Comparison of ENCODE assay signal across 8 mouse cellular contexts in genomic region chr7:123108058-123109055, GRCm38 (mm10). TPM values are rescaled to one million over a fixed set of nuclear protein-coding genes. Genes with fewer than 3 reads are reported as not detected.
DNase-seq lines count a peak whose midpoint lies in the region; ATAC-seq lines count a peak whose summit lies in the region.

No protein-coding gene starts in this region.

- WGBS in heart, embryonic 12.5 days = 44% methylated on average over 13 of the region's 13 CpGs
- WGBS in hindbrain, embryonic 13.5 days = 67% methylated on average over 13 of the region's 13 CpGs

- no peaks in the 10 kb centered on the region for H3K27me3 ChIP-seq in heart, embryonic 12.5 days (replicated peaks)
- no peaks in the 10 kb centered on the region for H3K27me3 ChIP-seq in hindbrain, embryonic 13.5 days

- no peaks in the 10 kb centered on the region for H3K9me3 ChIP-seq in heart, embryonic 12.5 days (replicated peaks)
- no peaks in the 10 kb centered on the region for H3K9me3 ChIP-seq in hindbrain, embryonic 13.5 days

- intact Hi-C loops in heart, postnatal 36 days (cut with DNase I) = no loop called here
- intact Hi-C loops in left cerebral cortex, postnatal 36 days (cut with DNase I) = no loop called here

- no peak overlapping the region for H3K9ac ChIP-seq in heart, embryonic 12.5 days
- H3K9ac ChIP-seq in hindbrain, embryonic 13.5 days = no peak overlapping the region

- DNase-seq in heart, postnatal 36 days = no peak
- DNase-seq in 3134 (ENCODE audit: extremely low read depth, insufficient read length, low spot score) = peak; percentile 42
- DNase-seq in left cerebral cortex, postnatal 36 days (ENCODE audit: low spot score in 2 of 2) = peak; percentile 18 to 21
- DNase-seq in telencephalon, adult 2 months (ENCODE audit: low read depth, low spot score) = peak; percentile 62
- no peak for DNase-seq in spleen, postnatal 14 days (ENCODE audit: low spot score in 2 of 2)

- no peaks in the 10 kb centered on the region for H3K36me3 ChIP-seq in heart, embryonic 12.5 days
- H3K36me3 ChIP-seq in hindbrain, embryonic 13.5 days = no peaks in the 10 kb centered on the region

- ATAC-seq in heart, embryonic 12.5 days (ENCODE audit: insufficient number of reproducible peaks, low FRiP score) = peak; percentile 56; the same call in 1 of the 2 replicates
- ATAC-seq in activated CD4-positive, CD25-positive, alpha-beta regulatory T cell, adult 4 months = peak; percentile 80
- no peak for ATAC-seq in hindbrain, embryonic 13.5 days (ENCODE audit: low FRiP score)

- no peak overlapping the region for H3K4me3 ChIP-seq in heart, embryonic 12.5 days
- no peak overlapping the region for H3K4me3 ChIP-seq in hindbrain, embryonic 13.5 days

- no peak overlapping the region for H3K4me2 ChIP-seq in heart, embryonic 12.5 days
- H3K4me2 ChIP-seq in hindbrain, embryonic 13.5 days = no peak overlapping the region

- H3K27ac ChIP-seq in heart, embryonic 12.5 days (ENCODE audit: poor library complexity, severe bottlenecking) = peak overlapping the region; percentile 83
- no peak overlapping the region for H3K27ac ChIP-seq in hindbrain, embryonic 13.5 days

- peaks cover 34% of the 10 kb centered on the region for H3K4me1 ChIP-seq in heart, embryonic 12.5 days (replicated peaks)
- peaks cover 6% of the 10 kb centered on the region for H3K4me1 ChIP-seq in hindbrain, embryonic 13.5 days (replicated peaks)

RNA-seq across cellular contexts. Expression of gene Tnrc6a, which starts 15.3 kb away (rescaled TPM):
- 48.8 and 48.9 TPM in 2 replicates for polyA plus RNA-seq in heart, embryonic 12.5 days (2016; fragmentation: Nextera tagmentation; extraction: Ambion mirVana)
- total RNA-seq in heart, postnatal 36 days (2021) = 10 to 100 TPM; 32.6 to 36.9 TPM
- polyA plus RNA-seq in activated CD4-positive, CD25-positive, alpha-beta regulatory T cell, adult 4 months (2017; shearing (Covaris generic)) = 100 to 1,000 TPM in 1 of 2 experiments, 10 to 100 TPM in 1; 41.1 to 119 TPM
- 10 to 100 TPM; 43.5 to 59.0 TPM for total RNA-seq in left cerebral cortex, postnatal 36 days (2021)
- polyA plus RNA-seq in hindbrain, embryonic 13.5 days (2015; fragmentation: Nextera tagmentation; extraction: Ambion mirVana) = 59.0 and 63.2 TPM in 2 replicates

Comparison
In these comparisons a context has a peak if more than half of its experiments do, and no peak if none do; other contexts are left out.
1. DNase-seq: peak in 3134 (single experiment), left cerebral cortex, postnatal 36 days (2 of 2) and telencephalon, adult 2 months (single experiment); none in heart, postnatal 36 days (0 of 2) and spleen, postnatal 14 days (0 of 2).